Mouse (Mus musculus): Measurements from ENCODE around the gene Rorb.

The Rorb gene

GRCm38 (mm10) chr19:19005144-19005543 is 105.9 kb downstream of the Rorb start:
- DNase-seq (ENCODE audit: low spot score in 2 of 2) = no peak

DNA sequence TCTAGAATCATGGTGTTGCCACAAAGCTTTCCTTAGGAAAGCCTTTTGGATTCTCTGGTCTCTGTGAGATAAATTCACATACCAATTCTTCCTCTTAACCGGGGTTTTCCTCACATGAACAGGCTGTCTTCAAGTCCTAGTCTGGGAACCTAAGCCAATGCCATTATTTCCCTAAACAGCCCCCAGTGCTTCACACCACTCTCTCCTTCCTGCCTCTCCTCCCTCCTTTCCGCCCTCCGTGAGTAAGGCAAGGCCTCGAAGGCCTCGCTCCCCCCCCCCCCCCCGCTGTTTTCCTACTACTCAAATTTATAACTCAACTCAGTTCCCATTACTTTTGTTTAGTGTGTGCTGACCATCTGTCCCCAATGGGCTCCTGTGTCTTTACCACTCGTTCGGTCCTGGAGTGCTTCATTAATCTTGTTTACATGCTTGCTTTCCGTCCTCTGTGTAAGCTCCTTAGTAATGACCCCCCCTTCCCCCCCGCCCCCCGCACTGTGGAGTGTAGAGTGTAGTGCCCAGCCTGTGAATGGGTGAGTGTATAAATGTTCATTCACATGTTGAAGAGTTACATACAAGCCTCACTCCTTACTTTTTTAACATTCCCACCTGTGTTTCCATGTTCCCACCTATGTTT is 106.9 kb downstream of the Rorb start:
- no peak for DNase-seq (ENCODE audit: low spot score in 2 of 2)

GRCm38 (mm10) chr19:18998966-18999365 is 112.0 kb downstream of the Rorb start:
- no peak for DNase-seq (ENCODE audit: low spot score in 2 of 2)

GRCm38 (mm10) chr19:18997711-18998110 is 113.3 kb downstream of the Rorb start:
- DNase-seq (ENCODE audit: low spot score in 2 of 2) = no peak

DNA sequence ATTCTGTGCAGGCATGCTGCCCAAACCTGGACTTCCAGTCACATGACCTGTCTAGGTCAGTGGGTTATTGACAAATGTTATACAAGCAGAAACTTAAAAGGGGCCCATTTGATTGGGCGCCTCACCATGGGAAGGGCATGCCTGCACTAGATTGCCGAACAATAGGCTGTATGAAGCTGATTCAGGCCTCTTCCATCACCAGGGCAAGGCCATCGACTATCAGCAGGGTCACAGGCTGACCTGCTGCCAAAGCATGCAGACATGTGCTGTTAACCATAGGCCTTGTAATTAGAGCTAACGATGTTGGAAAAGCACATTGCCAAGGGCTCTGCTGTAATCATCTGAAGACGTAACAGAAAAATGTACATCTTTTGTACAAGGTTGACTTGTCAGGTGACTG is 131.0 kb downstream of the Rorb start:
- DNase-seq (ENCODE audit: low spot score in 2 of 2) = no peak

DNA sequence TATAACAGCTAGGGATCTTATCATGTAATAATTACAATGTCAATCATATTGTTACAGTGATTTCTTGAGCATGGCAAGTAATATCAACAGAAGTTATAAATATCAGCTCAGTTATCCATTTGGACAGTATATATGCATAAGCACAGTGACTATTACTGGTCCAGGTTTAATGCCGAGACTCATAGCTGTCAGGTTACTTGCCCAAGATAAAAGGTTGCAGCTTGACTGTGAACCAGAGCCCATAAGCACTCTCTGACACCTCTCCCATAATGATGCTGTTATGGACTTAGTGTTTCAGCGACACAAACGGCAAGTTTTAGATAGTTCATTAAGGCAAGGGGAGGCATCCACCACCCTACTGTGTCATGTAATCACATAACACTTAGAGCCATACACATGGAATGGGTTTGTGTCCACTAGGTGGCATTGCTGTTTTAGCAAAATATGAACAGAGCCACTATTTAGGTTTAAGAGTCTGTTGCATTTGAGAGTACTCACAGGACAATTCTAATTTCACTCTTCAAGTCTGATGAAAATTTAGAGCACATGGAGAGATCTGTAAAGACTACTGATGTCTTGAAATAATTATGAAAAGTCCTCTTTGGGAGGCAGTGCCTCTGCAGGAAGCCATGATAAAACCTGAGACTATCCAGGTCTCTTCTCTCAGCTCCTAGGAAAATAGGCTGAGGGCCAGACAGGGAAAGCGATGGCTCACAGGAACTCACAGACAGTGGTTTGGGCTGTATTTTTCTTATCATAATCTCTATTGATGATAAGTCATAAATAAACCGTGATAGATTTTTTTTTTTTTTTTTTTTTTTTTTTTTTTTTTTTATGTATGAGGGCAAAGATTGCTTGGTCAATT is 136.0 kb downstream of the Rorb start:
- no peak for DNase-seq (ENCODE audit: low spot score in 2 of 2)

- DNase-seq (ENCODE audit: low spot score in 2 of 2) = no peak
These were observed 141.6 kb downstream of the Rorb start for GRCm38 (mm10) chr19:18969386-18969785.

GRCm38 (mm10) chr19:18967307-18967706 is 143.7 kb downstream of the Rorb start:
- no peak for DNase-seq (ENCODE audit: low spot score in 2 of 2)

GRCm38 (mm10) chr19:18959862-18960261 is 151.1 kb downstream of the Rorb start:
- DNase-seq (ENCODE audit: low spot score in 2 of 2) = no peak

DNA sequence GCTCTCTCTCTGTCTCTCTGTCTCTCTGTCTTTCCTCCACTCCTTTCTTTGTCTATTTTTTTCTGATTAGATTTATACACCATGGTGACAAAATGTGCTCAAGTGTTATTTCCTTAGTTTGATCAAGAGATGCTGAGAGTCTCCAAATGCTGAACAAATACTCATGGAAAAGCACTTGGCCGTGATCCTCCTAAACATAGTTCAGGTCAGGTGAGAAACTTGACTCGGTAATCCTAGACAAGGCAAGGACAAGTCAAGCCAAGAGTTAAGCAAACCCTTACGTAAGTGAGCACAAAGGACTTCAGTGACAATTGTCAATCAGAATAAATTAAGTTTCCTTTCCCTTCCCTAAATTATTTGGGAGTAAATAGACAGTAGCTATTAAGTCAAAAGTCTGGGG is 158.2 kb downstream of the Rorb start:
- DNase-seq (ENCODE audit: low spot score in 2 of 2) = no peak

GRCm38 (mm10) chr19:18947193-18947592 is 163.8 kb downstream of the Rorb start:
- DNase-seq (ENCODE audit: low spot score in 2 of 2) = no peak

DNA sequence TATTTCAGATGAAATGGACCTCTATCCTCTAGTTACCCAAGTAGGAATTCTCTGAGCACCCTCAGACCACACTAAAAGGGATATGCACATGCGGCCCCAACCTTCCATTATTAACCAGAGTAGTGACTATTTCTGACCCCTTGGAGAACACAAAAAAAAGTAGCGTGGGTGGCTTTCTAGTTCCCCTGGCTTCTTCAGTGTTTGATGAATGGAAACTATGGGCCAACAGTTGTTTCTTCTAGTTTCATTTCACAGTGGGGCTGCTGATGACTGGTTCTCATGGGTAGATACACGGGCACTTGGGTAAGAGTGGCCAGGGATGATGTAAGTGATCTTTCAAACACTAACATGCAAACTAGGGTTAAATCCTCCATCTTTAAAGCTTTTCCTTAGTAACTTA is 165.7 kb downstream of the Rorb start:
- no peak for DNase-seq (ENCODE audit: low spot score in 2 of 2)

- no peak for DNase-seq (ENCODE audit: low spot score in 2 of 2)
These were observed 169.6 kb downstream of the Rorb start for GRCm38 (mm10) chr19:18941391-18941790.

- no peak for DNase-seq (ENCODE audit: low spot score in 2 of 2)
These were observed 199.1 kb downstream of the Rorb start for GRCm38 (mm10) chr19:18911755-18912340.

GRCm38 (mm10) chr19:18909641-18910040 is 201.4 kb downstream of the Rorb start:
- no peak for DNase-seq (ENCODE audit: low spot score in 2 of 2)

DNA sequence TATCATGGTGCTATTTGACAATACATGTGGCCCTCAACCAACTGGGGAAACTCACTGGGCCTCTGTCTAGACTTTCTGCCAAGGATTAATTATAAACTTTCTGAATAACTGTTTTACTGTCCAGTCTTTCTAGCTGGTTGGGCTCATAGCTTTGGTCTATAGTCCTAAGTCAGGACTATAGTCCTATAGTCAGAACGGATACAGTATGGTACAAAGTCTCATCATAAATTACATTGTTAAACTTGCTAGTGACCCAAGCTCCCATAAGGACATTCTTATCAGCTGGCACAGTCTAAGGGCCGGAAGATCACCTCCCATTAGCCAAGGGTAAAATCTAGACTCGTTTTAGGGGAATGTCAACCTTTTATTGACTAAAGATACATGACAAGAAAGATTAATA is 205.5 kb downstream of the Rorb start:
- DNase-seq (ENCODE audit: low spot score in 2 of 2) = no peak

DNA sequence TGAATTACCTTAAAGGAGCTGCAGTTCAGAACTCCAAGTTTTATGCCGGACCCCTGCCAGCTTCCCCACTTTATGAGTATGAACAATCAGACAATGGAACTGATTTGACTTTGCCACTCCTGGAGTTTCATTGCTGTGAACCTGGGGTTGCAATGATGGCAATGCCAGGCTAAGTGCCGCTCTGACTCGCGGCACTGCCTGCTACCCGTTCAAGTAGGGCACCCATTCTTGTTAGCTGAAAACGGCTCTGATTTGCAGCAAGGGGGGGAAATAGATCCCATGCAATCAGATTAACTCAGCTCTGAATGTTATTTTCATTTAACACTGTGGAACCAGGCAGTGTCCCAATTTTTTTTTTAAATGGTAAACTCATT is 208.3 kb downstream of the Rorb start:
- no peak for DNase-seq (ENCODE audit: low spot score in 2 of 2)

DNA sequence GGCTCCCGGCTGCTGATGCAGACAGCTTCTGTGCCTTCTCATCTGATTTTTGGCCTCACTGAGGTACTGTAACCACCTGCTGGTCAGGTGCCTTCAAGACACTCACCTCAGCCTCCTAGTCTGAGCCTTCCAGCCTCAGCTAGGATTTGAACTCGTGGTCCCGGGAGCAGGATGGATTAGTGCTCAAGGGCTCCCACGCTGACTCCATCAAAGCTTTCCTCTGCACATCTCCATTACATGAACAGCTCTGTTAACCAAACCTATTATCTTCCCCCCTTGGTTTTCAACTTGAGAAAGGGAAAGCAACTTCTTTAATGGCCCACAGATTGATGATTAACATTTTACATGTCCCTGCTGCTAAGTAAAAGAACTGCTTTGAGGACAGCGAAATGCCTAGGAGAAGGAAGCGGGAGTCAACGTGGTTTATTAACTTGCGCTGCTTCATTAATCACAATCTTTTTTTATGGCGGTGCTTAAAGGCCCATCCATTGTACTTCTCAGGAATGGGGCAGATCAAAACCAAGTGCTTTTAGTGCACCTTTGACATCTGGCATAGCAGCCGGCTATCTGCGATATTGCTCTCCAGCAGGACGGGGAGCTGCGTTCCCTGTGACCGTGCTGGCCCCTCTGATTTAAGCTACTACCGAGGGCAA is 208.8 kb downstream of the Rorb start:
- DNase-seq (ENCODE audit: low spot score in 2 of 2) = no peak

GRCm38 (mm10) chr19:18898238-18898637 is 212.8 kb downstream of the Rorb start:
- DNase-seq (ENCODE audit: low spot score in 2 of 2) = no peak

- DNase-seq (ENCODE audit: low spot score in 2 of 2) = no peak
These were observed 220.8 kb downstream of the Rorb start for GRCm38 (mm10) chr19:18890216-18890615.

- no peak for DNase-seq (ENCODE audit: low spot score in 2 of 2)
These were observed 221.4 kb downstream of the Rorb start for GRCm38 (mm10) chr19:18889632-18890031.

DNA sequence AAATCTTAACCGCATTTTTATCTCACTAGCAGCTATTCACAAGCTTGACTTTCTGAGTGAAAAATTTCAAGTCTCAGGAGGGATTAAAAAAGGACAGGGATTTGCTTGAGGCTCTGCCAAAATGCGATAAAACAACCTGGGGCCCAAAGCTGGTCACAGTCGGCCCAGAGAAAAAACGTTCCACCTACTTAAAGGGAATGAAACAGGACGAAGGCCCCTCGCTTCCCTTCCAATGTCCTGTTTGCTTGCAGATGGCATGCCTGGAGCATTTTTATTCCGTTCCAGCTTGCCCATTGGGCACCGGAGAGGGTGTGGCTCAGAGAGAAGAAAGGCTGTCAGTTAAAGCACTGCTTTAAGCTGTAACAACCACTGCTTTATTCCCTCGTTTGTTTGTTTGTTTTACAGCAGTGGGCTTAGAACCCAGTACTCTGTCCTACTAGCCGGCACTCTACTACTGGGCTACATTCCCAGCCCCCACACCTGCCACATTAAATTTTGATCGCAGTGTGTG is 221.8 kb downstream of the Rorb start:
- DNase-seq (ENCODE audit: low spot score in 2 of 2) = no peak
